Mouse (Mus musculus) mature B cell (primary cell): ENCODE data around the gene Afap1l2.

Source experiments
- in situ Hi-C: fragments of 300-500 bp; cut with MboI; formaldehyde crosslinking; loops from 2 replicates; pipeline ENCODE4 v1.14.3; 2019

Afap1l2 gene

GRCm38 (mm10) chr19:57007291-57007690 lies 737 bp downstream of the Afap1l2 start:
- in situ Hi-C loops: no loop called here

- in situ Hi-C loops: no loop called here
These were observed 1.2 kb downstream of the Afap1l2 start for GRCm38 (mm10) chr19:57006841-57007240.

- in situ Hi-C loops: no loop called here
These were observed 3.0 kb downstream of the Afap1l2 start for GRCm38 (mm10) chr19:57005062-57005461.

GRCm38 (mm10) chr19:57003460-57003810 lies 4.6 kb downstream of the Afap1l2 start:
- in situ Hi-C loops: no loop called here

- in situ Hi-C loops: no loop called here
These were observed 5.1 kb downstream of the Afap1l2 start for GRCm38 (mm10) chr19:57002741-57003459.

- in situ Hi-C loops: no loop called here
These were observed 6.1 kb downstream of the Afap1l2 start for GRCm38 (mm10) chr19:57001926-57002325.

GRCm38 (mm10) chr19:57000592-57000991 lies 7.4 kb downstream of the Afap1l2 start:
- in situ Hi-C loops: no loop called here

- in situ Hi-C loops: no loop called here
These were observed 8.2 kb downstream of the Afap1l2 start for GRCm38 (mm10) chr19:56999781-57000180.

- in situ Hi-C loops: no loop called here
These were observed 9.1 kb downstream of the Afap1l2 start for GRCm38 (mm10) chr19:56998910-56999309.

GRCm38 (mm10) chr19:56998331-56998730 lies 9.7 kb downstream of the Afap1l2 start:
- in situ Hi-C loops: no loop called here

GRCm38 (mm10) chr19:56997164-56997599 lies 10.8 kb downstream of the Afap1l2 start:
- in situ Hi-C loops: no loop called here

GRCm38 (mm10) chr19:56995441-56995840 lies 12.6 kb downstream of the Afap1l2 start:
- in situ Hi-C loops: no loop called here

- in situ Hi-C loops: no loop called here
These were observed 13.4 kb downstream of the Afap1l2 start for GRCm38 (mm10) chr19:56994653-56995052.

- in situ Hi-C loops: no loop called here
These were observed 14.3 kb downstream of the Afap1l2 start for GRCm38 (mm10) chr19:56993763-56994162.

GRCm38 (mm10) chr19:56992978-56993545 lies 15.0 kb downstream of the Afap1l2 start:
- in situ Hi-C loops: no loop called here

GRCm38 (mm10) chr19:56990367-56991111 lies 17.5 kb downstream of the Afap1l2 start:
- in situ Hi-C loops: no loop called here

- in situ Hi-C loops: no loop called here
These were observed 18.9 kb downstream of the Afap1l2 start for GRCm38 (mm10) chr19:56989171-56989570.

- in situ Hi-C loops: no loop called here
These were observed 23.8 kb downstream of the Afap1l2 start for GRCm38 (mm10) chr19:56984229-56984628.

GRCm38 (mm10) chr19:56983757-56984156 lies 24.3 kb downstream of the Afap1l2 start:
- in situ Hi-C loops: no loop called here

- in situ Hi-C loops: no loop called here
These were observed 26.3 kb downstream of the Afap1l2 start for GRCm38 (mm10) chr19:56981760-56982159.

GRCm38 (mm10) chr19:56980803-56981202 lies 27.2 kb downstream of the Afap1l2 start:
- in situ Hi-C loops: no loop called here

- in situ Hi-C loops: no loop called here
These were observed 30.8 kb downstream of the Afap1l2 start for GRCm38 (mm10) chr19:56976962-56977948.
